ENCODE assay signal across 8 mouse cellular contexts in the genomic region with DNA sequence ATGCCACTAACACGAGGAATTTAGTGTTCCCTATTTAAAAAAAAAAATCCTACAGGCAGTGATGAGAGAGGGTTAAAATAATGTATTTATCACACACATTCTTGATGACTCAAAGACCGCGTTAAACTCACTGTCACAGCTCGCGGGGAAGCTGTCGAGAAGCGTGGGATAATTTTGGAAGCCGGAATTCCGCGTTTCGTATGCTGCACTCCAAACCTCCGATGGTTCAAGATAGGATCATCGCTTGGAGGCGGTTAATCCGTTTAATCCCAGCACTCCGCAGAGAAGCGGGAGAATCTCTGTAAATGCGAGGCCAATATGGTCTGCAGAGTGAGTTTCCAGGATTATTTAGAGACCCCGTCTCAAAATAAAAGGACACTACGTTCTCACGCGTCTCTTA. TPM values are rescaled to one million over a fixed set of nuclear protein-coding genes. Genes with fewer than 3 reads are reported as not detected.
DNase-seq lines count a peak whose midpoint lies in the region; ATAC-seq and TF ChIP-seq lines count a peak whose summit lies in the region.

No protein-coding gene starts in this region.

- ATAC-seq in embryonic facial prominence, embryonic 13.5 days (ENCODE audit: insufficient number of reproducible peaks, insufficient read depth, low FRiP score, low TSS enrichment, low read depth), result no peak
- no peak; the same call in none of the 2 replicates for ATAC-seq in hindbrain, postnatal 0 days
- no peak for ATAC-seq in liver, embryonic 14.5 days (ENCODE audit: insufficient read depth)
- ATAC-seq in stomach, embryonic 15.5 days (ENCODE audit: insufficient read depth, low FRiP score, low read depth), result no peak

- under 1% methylated on average over 22 of the region's 22 CpGs for WGBS in heart, embryonic 10.5 days
- WGBS in embryonic facial prominence, embryonic 13.5 days, result under 1% methylated on average over 22 of the region's 22 CpGs
- under 1% methylated on average over 22 of the region's 22 CpGs for WGBS in hindbrain, postnatal 0 days
- WGBS in liver, embryonic 14.5 days (ENCODE audit: insufficient replicate concordance), result 2% methylated on average over 22 of the region's 22 CpGs
- under 1% methylated on average over 22 of the region's 22 CpGs for WGBS in stomach, embryonic 15.5 days

- H3K4me1 ChIP-seq in heart, embryonic 10.5 days, result peaks cover 5% of the 10 kb centered on the region
- peaks cover 16% of the 10 kb centered on the region; the same call in 1 of the 2 replicates for H3K4me1 ChIP-seq in embryonic facial prominence, embryonic 13.5 days
- H3K4me1 ChIP-seq in hindbrain, postnatal 0 days (ENCODE audit: insufficient read depth, low read length), result no peaks in the 10 kb centered on the region; the same call in 1 of the 2 replicates
- peaks cover 52 to 59% of the 10 kb centered on the region in 2 experiments for H3K4me1 ChIP-seq in liver, embryonic 14.5 days (replicated peaks; ENCODE audit: control insufficient read depth in 2 of 2, insufficient read depth in 2 of 2, low read length in 1 of 2)
- H3K4me1 ChIP-seq in stomach, embryonic 15.5 days, result peaks cover 5% of the 10 kb centered on the region

- H3K4me3 ChIP-seq in heart, embryonic 10.5 days, result peak overlapping the region; percentile 93
- H3K4me3 ChIP-seq in embryonic facial prominence, embryonic 13.5 days, result peak overlapping the region; percentile 96
- H3K4me3 ChIP-seq in hindbrain, postnatal 0 days (ENCODE audit: low read length), result peak overlapping the region; percentile 68
- H3K4me3 ChIP-seq in liver, embryonic 14.5 days (ENCODE audit: insufficient read depth in 1 of 2, low read depth in 2 of 2, low read length in 2 of 2), result peak overlapping the region; percentile 79 to 99
- H3K4me3 ChIP-seq in stomach, embryonic 15.5 days (replicated peaks), result peak overlapping the region; percentile 83

- H3K9ac ChIP-seq in embryonic facial prominence, embryonic 13.5 days, result peak overlapping the region; percentile 95
- peak overlapping the region; percentile 89 for H3K9ac ChIP-seq in hindbrain, postnatal 0 days (replicated peaks; ENCODE audit: low read length)
- H3K9ac ChIP-seq in liver, embryonic 14.5 days (replicated peaks), result peak overlapping the region; percentile 85
- no peak overlapping the region for H3K9ac ChIP-seq in stomach, embryonic 15.5 days

- H3K27ac ChIP-seq in heart, embryonic 10.5 days, result peak overlapping the region; percentile 97
- peak overlapping the region; percentile 94 for H3K27ac ChIP-seq in embryonic facial prominence, embryonic 13.5 days
- H3K27ac ChIP-seq in hindbrain, postnatal 0 days, result peak overlapping the region; percentile 97
- peak overlapping the region; percentile 99 for H3K27ac ChIP-seq in liver, embryonic 14.5 days
- H3K27ac ChIP-seq in stomach, embryonic 15.5 days, result peak overlapping the region; percentile 58; the same call in 1 of the 2 replicates

- intact Hi-C loops in gastrocnemius, postnatal 14 days (cut with DNase I; ENCODE audit: low total_unique reads), result no loop called here

- no peak for TF ChIP-seq EP300 in liver, embryonic 14.5 days (IDR thresholded peaks at IDR 0.05; ENCODE audit: low read depth)

- no peak for DNase-seq in heart, embryonic 10.5 days (ENCODE audit: low spot score)
- no peak for DNase-seq in heart, adult 18-20 months
- DNase-seq in CD4-positive, CD25-positive, alpha-beta regulatory T cell, adult 2 months (ENCODE audit: low read depth, low spot score), result peak; percentile 16
- peak; percentile 59 for DNase-seq in hindbrain, postnatal 0 days (ENCODE audit: low spot score)
- DNase-seq in liver, embryonic 14.5 days (ENCODE audit: low read depth in 3 of 3, low spot score in 3 of 3), result no peak
- DNase-seq in gastrocnemius, postnatal 14 days, result no peak

- peaks cover 21% of the 10 kb centered on the region for H3K36me3 ChIP-seq in heart, embryonic 10.5 days
- peaks cover 21% of the 10 kb centered on the region for H3K36me3 ChIP-seq in embryonic facial prominence, embryonic 13.5 days
- peaks cover 7% of the 10 kb centered on the region; the same call in 1 of the 2 replicates for H3K36me3 ChIP-seq in hindbrain, postnatal 0 days (ENCODE audit: insufficient read depth, low read length)
- H3K36me3 ChIP-seq in liver, embryonic 14.5 days (replicated peaks; ENCODE audit: control insufficient read depth, insufficient read depth, low read depth), result peaks cover 27% of the 10 kb centered on the region
- H3K36me3 ChIP-seq in stomach, embryonic 15.5 days, result peaks cover 7% of the 10 kb centered on the region

- H3K4me2 ChIP-seq in embryonic facial prominence, embryonic 13.5 days, result peak overlapping the region; percentile 88
- peak overlapping the region; percentile 85 for H3K4me2 ChIP-seq in hindbrain, postnatal 0 days (ENCODE audit: low read depth, low read length)
- H3K4me2 ChIP-seq in liver, embryonic 14.5 days (ENCODE audit: low read depth), result peak overlapping the region; percentile 97
- H3K4me2 ChIP-seq in stomach, embryonic 15.5 days, result peak overlapping the region; percentile 77

- no peak for TF ChIP-seq CTCF in hindbrain, postnatal 0 days (IDR thresholded peaks at IDR 0.05; ENCODE audit: low read depth)
- TF ChIP-seq CTCF in liver, embryonic 14.5 days (IDR thresholded peaks at IDR 0.05; ENCODE audit: low read depth), result no peak

- no peaks in the 10 kb centered on the region for H3K27me3 ChIP-seq in heart, embryonic 10.5 days (ENCODE audit: insufficient read depth, poor library complexity, severe bottlenecking)
- no peaks in the 10 kb centered on the region for H3K27me3 ChIP-seq in embryonic facial prominence, embryonic 13.5 days
- H3K27me3 ChIP-seq in hindbrain, postnatal 0 days (ENCODE audit: insufficient read depth, low read length), result no peaks in the 10 kb centered on the region
- no peaks in the 10 kb centered on the region; the same call in 1 of the 2 replicates for H3K27me3 ChIP-seq in liver, embryonic 14.5 days (ENCODE audit: control insufficient read depth, insufficient read depth, low read length)
- no peaks in the 10 kb centered on the region for H3K27me3 ChIP-seq in stomach, embryonic 15.5 days (replicated peaks)

- no peaks in the 10 kb centered on the region for H3K9me3 ChIP-seq in heart, embryonic 10.5 days
- H3K9me3 ChIP-seq in embryonic facial prominence, embryonic 13.5 days, result no peaks in the 10 kb centered on the region
- no peaks in the 10 kb centered on the region for H3K9me3 ChIP-seq in hindbrain, postnatal 0 days (ENCODE audit: low read length)
- H3K9me3 ChIP-seq in liver, embryonic 14.5 days (ENCODE audit: control insufficient read depth, low read length), result no peaks in the 10 kb centered on the region
- no peaks in the 10 kb centered on the region for H3K9me3 ChIP-seq in stomach, embryonic 15.5 days

RNA-seq across cellular contexts. Expression of gene Metap2, which starts 6.9 kb away (rescaled TPM):
- 176 and 208 TPM in 2 replicates for polyA plus RNA-seq in heart, embryonic 10.5 days (2016; fragmentation: Nextera tagmentation; extraction: Ambion mirVana)
- total RNA-seq in heart, adult 18-20 months (2021), result 100 to 1,000 TPM; 112 to 116 TPM
- polyA plus RNA-seq in embryonic facial prominence, embryonic 13.5 days (2015; fragmentation: Nextera tagmentation; extraction: Ambion mirVana), result 197 and 212 TPM in 2 replicates
- total RNA-seq in hindbrain, postnatal 0 days (2014; rRNA removed), result 35.0 and 50.7 TPM in 2 replicates
- polyA plus RNA-seq in hindbrain, postnatal 0 days (2015; fragmentation: Nextera tagmentation; extraction: Ambion mirVana), result 158 and 171 TPM in 2 replicates
- 95.7 and 181 TPM in 2 replicates for polyA plus RNA-seq in liver, embryonic 14.5 days (2012; rRNA removed)
- polyA plus RNA-seq in liver, embryonic 14.5 days (2014; fragmentation: Nextera tagmentation; extraction: Ambion mirVana), result 176 and 195 TPM in 2 replicates
- 179 and 189 TPM in 2 replicates for polyA plus RNA-seq in stomach, embryonic 15.5 days (2015; fragmentation: Nextera tagmentation; extraction: Ambion mirVana)
- total RNA-seq in gastrocnemius, postnatal 14 days (2021), result 100 to 1,000 TPM; 159 to 171 TPM

RNA-seq across cellular contexts. Expression of gene Usp44, which starts 58.6 kb away (rescaled TPM):
- 1.6 and 2.0 TPM in 2 replicates for polyA plus RNA-seq in heart, embryonic 10.5 days (2016; fragmentation: Nextera tagmentation; extraction: Ambion mirVana)
- total RNA-seq in heart, adult 18-20 months (2021), result not detected
- 1.9 and 2.9 TPM in 2 replicates for polyA plus RNA-seq in embryonic facial prominence, embryonic 13.5 days (2015; fragmentation: Nextera tagmentation; extraction: Ambion mirVana)
- total RNA-seq in hindbrain, postnatal 0 days (2014; rRNA removed), result 0.22 and 0.26 TPM in 2 replicates
- polyA plus RNA-seq in hindbrain, postnatal 0 days (2015; fragmentation: Nextera tagmentation; extraction: Ambion mirVana), result 0.39 and 0.43 TPM in 2 replicates
- 0.98 and 1.5 TPM in 2 replicates for polyA plus RNA-seq in liver, embryonic 14.5 days (2012; rRNA removed)
- polyA plus RNA-seq in liver, embryonic 14.5 days (2014; fragmentation: Nextera tagmentation; extraction: Ambion mirVana), result 1.5 and 2.2 TPM in 2 replicates
- 0.31 and 0.59 TPM in 2 replicates for polyA plus RNA-seq in stomach, embryonic 15.5 days (2015; fragmentation: Nextera tagmentation; extraction: Ambion mirVana)
- under 1 TPM; 0.31 to 0.45 TPM for total RNA-seq in gastrocnemius, postnatal 14 days (2021)

Comparison
In these comparisons a context has a peak if more than half of its experiments do, and no peak if none do; other contexts are left out.
1. DNase-seq: peak in CD4-positive, CD25-positive, alpha-beta regulatory T cell, adult 2 months (single experiment) and hindbrain, postnatal 0 days (single experiment); none in heart, embryonic 10.5 days (single experiment), heart, adult 18-20 months (0 of 2), liver, embryonic 14.5 days (0 of 3) and gastrocnemius, postnatal 14 days (single experiment).
2. Peak in every context shown above with its lines, with median percentiles within 50 percentile points of each other: H3K27ac ChIP-seq, H3K4me3 ChIP-seq and H3K4me2 ChIP-seq.